Mouse (Mus musculus) c-Kit-positive CD71-negative TER-119-negative erythroid progenitor cells, embryonic 14.5 days (primary cell): Measurements from ENCODE around the gene P4ha1.

Experiments used
- DNase-seq: peaks from one replicate; pipeline ENCODE4 v3.0.0-alpha.2; 2013; ENCODE audit warnings: low read depth

Gene P4ha1

GRCm38 (mm10) chr10:59323488-59324161 lies 529 bp downstream of the P4ha1 start:
- DNase-seq: peak; percentile 40

- no peak for DNase-seq
Observed at GRCm38 (mm10) chr10:59324311-59325165, 1.4 kb downstream of the P4ha1 start.

- no peak for DNase-seq
Observed at GRCm38 (mm10) chr10:59326612-59327315, 3.7 kb downstream of the P4ha1 start.

- DNase-seq: no peak
Observed at GRCm38 (mm10) chr10:59327316-59327710, 4.2 kb downstream of the P4ha1 start.

GRCm38 (mm10) chr10:59331546-59332256 lies 8.6 kb downstream of the P4ha1 start:
- no peak for DNase-seq

GRCm38 (mm10) chr10:59333400-59333799 lies 10.3 kb downstream of the P4ha1 start:
- DNase-seq: no peak

- DNase-seq: no peak
Observed at GRCm38 (mm10) chr10:59334899-59335798, 12.1 kb downstream of the P4ha1 start.

GRCm38 (mm10) chr10:59336124-59336523 lies 13.0 kb downstream of the P4ha1 start:
- no peak for DNase-seq

- DNase-seq: no peak
Observed at GRCm38 (mm10) chr10:59346560-59346959, 23.5 kb downstream of the P4ha1 start.

- no peak for DNase-seq
Observed at GRCm38 (mm10) chr10:59348200-59348599, 25.1 kb downstream of the P4ha1 start.

- no peak for DNase-seq
Observed at GRCm38 (mm10) chr10:59349536-59349935, 26.4 kb downstream of the P4ha1 start.

- no peak for DNase-seq
Observed at GRCm38 (mm10) chr10:59353065-59353464, 30.0 kb downstream of the P4ha1 start.

GRCm38 (mm10) chr10:59354120-59354519 lies 31.0 kb downstream of the P4ha1 start:
- no peak for DNase-seq

- DNase-seq: no peak
Observed at GRCm38 (mm10) chr10:59355020-59355419, 31.9 kb downstream of the P4ha1 start.

- DNase-seq: no peak
Observed at GRCm38 (mm10) chr10:59358744-59359143, 35.6 kb downstream of the P4ha1 start.

- no peak for DNase-seq
Observed at GRCm38 (mm10) chr10:59363208-59363607, 40.1 kb downstream of the P4ha1 start.

GRCm38 (mm10) chr10:59364551-59364950 lies 41.5 kb downstream of the P4ha1 start:
- DNase-seq: no peak

GRCm38 (mm10) chr10:59365804-59366589 lies 42.9 kb downstream of the P4ha1 start:
- no peak for DNase-seq

- no peak for DNase-seq
Observed at GRCm38 (mm10) chr10:59366746-59367145, 43.6 kb downstream of the P4ha1 start.

- no peak for DNase-seq
Observed at GRCm38 (mm10) chr10:59367206-59367605, 44.1 kb downstream of the P4ha1 start.
